Mouse (Mus musculus): ENCODE results near the gene Lrrc15. TPM values are rescaled to one million over a fixed set of nuclear protein-coding genes. Genes with fewer than 3 reads are reported as not detected.

The Lrrc15 gene
- polyA plus RNA-seq, 1 experiment from 2014 or later: 0.43 TPM

DNA sequence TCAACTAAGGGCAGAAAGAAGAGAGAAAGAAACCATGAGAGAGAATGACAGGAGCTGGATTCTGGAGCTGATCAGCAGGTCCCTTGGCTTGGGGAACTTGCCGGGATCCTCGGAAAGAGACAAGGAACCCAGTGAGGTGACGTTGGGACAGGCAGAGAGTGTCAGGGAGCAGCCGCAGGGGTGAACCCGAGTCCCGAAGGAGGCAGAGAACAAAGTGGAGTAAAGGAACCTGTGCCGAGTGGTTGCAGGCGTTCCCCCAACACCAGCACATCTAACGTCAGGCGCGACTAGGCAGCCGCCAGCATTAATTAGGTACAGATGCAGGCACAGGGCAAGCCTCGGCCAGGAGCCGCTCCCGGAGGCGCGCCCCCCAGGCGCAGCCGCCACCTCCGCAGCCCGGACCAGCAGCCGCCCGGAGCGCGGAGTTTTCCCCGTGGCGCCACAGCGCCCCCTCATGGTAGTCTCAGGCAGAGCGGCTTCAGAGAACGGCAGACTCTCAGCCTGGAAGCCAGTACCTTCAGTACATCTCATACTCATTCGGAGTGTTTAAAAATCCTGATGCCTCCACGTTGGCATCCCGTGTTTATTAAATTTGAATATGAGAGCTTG lies 46.9 kb downstream of the Lrrc15 start:
- WGBS: under 1% methylated on average over 33 of the region's 33 CpGs
- no peaks in the 10 kb centered on the region for H3K9me3 ChIP-seq (ENCODE audit: control insufficient read depth, low read length)
- H3K4me2 ChIP-seq (ENCODE audit: low read length): peak overlapping the region; percentile 58
- peaks cover 9% of the 10 kb centered on the region; the same call in 1 of the 2 replicates for H3K4me1 ChIP-seq (ENCODE audit: control insufficient read depth, insufficient read depth, low read length)
- H3K36me3 ChIP-seq (ENCODE audit: control insufficient read depth, insufficient read depth, low read length): no peaks in the 10 kb centered on the region
- H3K27me3 ChIP-seq (ENCODE audit: control insufficient read depth, insufficient read depth, low read length): peaks cover 46% of the 10 kb centered on the region
- peak overlapping the region; percentile 30 for H3K4me3 ChIP-seq (replicated peaks; ENCODE audit: low read depth, low read length)
- peak; percentile 69 for ATAC-seq (ENCODE audit: low FRiP score, low TSS enrichment)
- peak; percentile 91 for DNase-seq
- peak overlapping the region; percentile 32; the same call in 1 of the 2 replicates for H3K9ac ChIP-seq (replicated peaks; ENCODE audit: low read length)
- H3K27ac ChIP-seq (replicated peaks; ENCODE audit: low read depth, low read length): 0 out of 2 replicates have a peak overlapping the region, but pooled peaks have one; percentile 15

GRCm38 (mm10) chr16:30235577-30235976 lies 47.5 kb downstream of the Lrrc15 start:
- H3K4me2 ChIP-seq (ENCODE audit: low read length): no peak overlapping the region; the same call in 1 of the 2 replicates
- no peak for ATAC-seq (ENCODE audit: low FRiP score, low TSS enrichment)

GRCm38 (mm10) chr16:30234636-30235546 lies 48.2 kb downstream of the Lrrc15 start:
- peaks cover 46% of the 10 kb centered on the region for H3K27me3 ChIP-seq (ENCODE audit: control insufficient read depth, insufficient read depth, low read length)
- H3K9ac ChIP-seq (replicated peaks; ENCODE audit: low read length): no peak overlapping the region
- no peak for ATAC-seq (ENCODE audit: low FRiP score, low TSS enrichment)
- no peak overlapping the region for H3K4me3 ChIP-seq (replicated peaks; ENCODE audit: low read depth, low read length)
- H3K36me3 ChIP-seq (ENCODE audit: control insufficient read depth, insufficient read depth, low read length): no peaks in the 10 kb centered on the region
- H3K4me1 ChIP-seq (ENCODE audit: control insufficient read depth, insufficient read depth, low read length): peaks cover 9% of the 10 kb centered on the region; the same call in 1 of the 2 replicates
- DNase-seq: no peak
- WGBS: 56% methylated on average over 12 of the region's 12 CpGs
- H3K9me3 ChIP-seq (ENCODE audit: control insufficient read depth, low read length): no peaks in the 10 kb centered on the region
- H3K27ac ChIP-seq (replicated peaks; ENCODE audit: low read depth, low read length): no peak overlapping the region
- H3K4me2 ChIP-seq (ENCODE audit: low read length): no peak overlapping the region

More at GRCm38 (mm10) chr16:30235577-30235976, 47.5 kb downstream of the Lrrc15 start:
- no peak for DNase-seq
- Histone ChIP-seq H3K36me3 (ENCODE audit: control insufficient read depth, insufficient read depth, low read length) (no peaks in the 10 kb centered on the region), H3K4me3 (replicated peaks; ENCODE audit: low read depth, low read length) (no peak overlapping the region), H3K27ac (replicated peaks; ENCODE audit: low read depth, low read length) (0 out of 2 replicates have a peak overlapping the region, but pooled peaks have one; percentile 15), H3K9ac (replicated peaks; ENCODE audit: low read length) (no peak overlapping the region), H3K27me3 (ENCODE audit: control insufficient read depth, insufficient read depth, low read length) (peaks cover 46% of the 10 kb centered on the region), H3K4me1 (ENCODE audit: control insufficient read depth, insufficient read depth, low read length) (peaks cover 9% of the 10 kb centered on the region; the same call in 1 of the 2 replicates), H3K9me3 (ENCODE audit: control insufficient read depth, low read length) (no peaks in the 10 kb centered on the region)
- WGBS: 37% methylated on average over 2 of the region's 2 CpGs

- Histone ChIP-seq H3K4me3 (replicated peaks; ENCODE audit: low read depth, low read length) (no peak overlapping the region), H3K4me2 (ENCODE audit: low read length) (no peak overlapping the region), H3K4me1 (ENCODE audit: control insufficient read depth, insufficient read depth, low read length) (peaks cover 9% of the 10 kb centered on the region; the same call in 1 of the 2 replicates), H3K36me3 (ENCODE audit: control insufficient read depth, insufficient read depth, low read length) (no peaks in the 10 kb centered on the region), H3K27me3 (ENCODE audit: control insufficient read depth, insufficient read depth, low read length) (peaks cover 46% of the 10 kb centered on the region), H3K9me3 (ENCODE audit: control insufficient read depth, low read length) (no peaks in the 10 kb centered on the region), H3K27ac (replicated peaks; ENCODE audit: low read depth, low read length) (no peak overlapping the region), H3K9ac (replicated peaks; ENCODE audit: low read length) (no peak overlapping the region)
- 58% methylated on average over 8 of the region's 8 CpGs for WGBS
- ATAC-seq (ENCODE audit: low FRiP score, low TSS enrichment) (no peak), DNase-seq (no peak)
Observed at GRCm38 (mm10) chr16:30234077-30234476, 49.0 kb downstream of the Lrrc15 start.

DNA sequence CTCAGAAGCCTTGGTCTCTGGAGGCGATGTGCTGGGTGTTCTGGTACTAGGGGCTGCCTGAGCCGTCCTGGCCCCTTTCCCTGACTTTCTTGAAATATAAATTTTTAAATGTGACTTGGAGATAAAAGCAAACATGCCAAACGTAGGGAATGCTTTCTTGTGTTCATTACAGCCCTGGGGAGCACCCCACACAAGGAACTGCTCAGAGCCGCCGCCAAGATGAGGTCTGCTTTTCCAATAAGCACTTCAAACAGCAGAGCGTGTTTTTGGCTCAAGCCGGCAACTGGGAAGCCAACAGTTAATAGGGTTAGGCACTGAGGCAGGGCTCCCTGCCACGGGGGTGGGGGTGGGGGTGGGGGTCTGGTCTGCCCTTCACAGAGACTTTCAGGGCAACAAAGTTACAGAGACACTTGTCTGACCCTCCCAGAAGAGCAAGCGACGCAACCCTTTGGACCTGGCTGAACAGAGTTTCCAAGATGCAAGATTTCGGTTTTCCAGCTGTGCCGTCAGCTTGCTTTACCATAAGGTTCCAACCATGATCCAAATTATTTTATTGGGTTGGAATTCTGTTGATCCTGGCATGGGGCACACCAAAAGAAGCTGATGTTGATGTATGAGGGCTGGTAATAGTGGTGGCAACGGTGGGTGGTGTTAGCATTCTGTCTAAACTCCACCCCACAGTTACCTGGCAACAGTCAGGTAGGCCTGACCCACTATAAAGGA lies 51.0 kb downstream of the Lrrc15 start:
- Histone ChIP-seq H3K9ac (replicated peaks; ENCODE audit: low read length) (no peak overlapping the region), H3K4me2 (ENCODE audit: low read length) (no peak overlapping the region), H3K27me3 (ENCODE audit: control insufficient read depth, insufficient read depth, low read length) (peaks cover 36% of the 10 kb centered on the region), H3K36me3 (ENCODE audit: control insufficient read depth, insufficient read depth, low read length) (no peaks in the 10 kb centered on the region), H3K4me1 (ENCODE audit: control insufficient read depth, insufficient read depth, low read length) (peaks cover 9% of the 10 kb centered on the region; the same call in 1 of the 2 replicates), H3K9me3 (ENCODE audit: control insufficient read depth, low read length) (no peaks in the 10 kb centered on the region), H3K27ac (replicated peaks; ENCODE audit: low read depth, low read length) (no peak overlapping the region), H3K4me3 (replicated peaks; ENCODE audit: low read depth, low read length) (no peak overlapping the region)
- WGBS: 29% methylated on average over 13 of the region's 13 CpGs
- ATAC-seq (ENCODE audit: low FRiP score, low TSS enrichment): no peak
- DNase-seq: no peak

DNA sequence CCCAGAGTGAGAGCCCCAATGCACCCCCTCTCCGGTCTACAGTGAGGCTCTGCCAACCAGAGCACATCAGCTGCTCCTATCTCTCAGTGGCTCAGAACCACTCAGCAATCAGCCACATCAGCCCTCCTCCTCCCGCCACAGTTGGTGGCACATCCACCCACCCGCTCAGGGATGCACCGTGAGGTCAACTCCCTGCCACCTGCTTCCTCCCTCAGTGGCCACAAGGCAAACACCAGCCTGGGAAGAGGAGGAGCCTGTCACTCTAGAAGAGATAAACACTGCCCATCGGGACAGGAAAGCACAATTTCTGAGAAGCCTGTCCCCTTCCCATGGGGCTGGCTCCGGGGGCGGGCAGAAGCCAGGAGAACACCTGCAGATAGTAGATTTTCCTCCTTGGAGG lies 55.7 kb downstream of the Lrrc15 start:
- DNase-seq (no peak), ATAC-seq (ENCODE audit: low FRiP score, low TSS enrichment) (no peak)
- no peak overlapping the region for H3K4me2 ChIP-seq (ENCODE audit: low read length)
- H3K9me3 ChIP-seq (ENCODE audit: control insufficient read depth, low read length): no peaks in the 10 kb centered on the region
- no peaks in the 10 kb centered on the region for H3K4me1 ChIP-seq (ENCODE audit: control insufficient read depth, insufficient read depth, low read length)
- H3K27me3 ChIP-seq (ENCODE audit: control insufficient read depth, insufficient read depth, low read length): peaks cover 5% of the 10 kb centered on the region; the same call in 1 of the 2 replicates
- H3K4me3 ChIP-seq (replicated peaks; ENCODE audit: low read depth, low read length): no peak overlapping the region
- 61% methylated on average over 7 of the region's 7 CpGs for WGBS
- no peak overlapping the region for H3K27ac ChIP-seq (replicated peaks; ENCODE audit: low read depth, low read length)
- no peak overlapping the region for H3K9ac ChIP-seq (replicated peaks; ENCODE audit: low read length)
- no peaks in the 10 kb centered on the region for H3K36me3 ChIP-seq (ENCODE audit: control insufficient read depth, insufficient read depth, low read length)

DNA sequence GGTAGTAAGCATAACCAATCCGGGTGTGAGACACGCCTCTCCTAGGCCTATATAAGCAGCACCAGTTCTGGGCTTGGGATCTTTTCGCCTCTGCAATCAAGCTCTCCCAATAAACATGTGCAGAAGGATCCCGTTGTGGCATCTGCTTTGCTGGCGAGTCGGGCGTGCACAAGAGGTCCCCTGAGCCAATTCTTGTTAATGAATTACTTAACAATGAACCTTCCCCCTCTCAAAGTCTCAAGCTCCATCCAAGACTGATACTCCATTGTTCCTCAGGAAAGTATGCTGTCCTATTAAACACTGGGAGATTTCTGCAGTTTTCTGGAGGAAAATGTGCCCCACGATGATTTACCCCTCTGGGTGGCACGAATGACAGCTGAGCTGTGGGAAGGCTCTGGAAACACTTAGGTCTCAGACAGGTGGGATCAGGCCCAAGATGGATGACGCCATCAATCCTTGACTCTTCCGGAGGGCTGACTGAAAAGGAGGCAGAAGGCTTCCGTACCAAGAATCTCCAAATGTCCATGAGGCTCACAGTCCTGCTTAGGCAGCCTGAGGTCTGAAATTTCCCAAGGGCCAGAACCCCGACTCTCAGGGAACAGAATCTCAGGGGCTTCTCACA lies 61.8 kb downstream of the Lrrc15 start:
- ATAC-seq (ENCODE audit: low FRiP score, low TSS enrichment) (no peak), DNase-seq (no peak)
- H3K9me3 ChIP-seq (ENCODE audit: control insufficient read depth, low read length): no peaks in the 10 kb centered on the region
- H3K4me1 ChIP-seq (ENCODE audit: control insufficient read depth, insufficient read depth, low read length): no peaks in the 10 kb centered on the region
- 89% methylated on average over 12 of the region's 13 CpGs for WGBS
- no peak overlapping the region for H3K4me3 ChIP-seq (replicated peaks; ENCODE audit: low read depth, low read length)
- H3K36me3 ChIP-seq (ENCODE audit: control insufficient read depth, insufficient read depth, low read length): no peaks in the 10 kb centered on the region
- H3K27ac ChIP-seq (replicated peaks; ENCODE audit: low read depth, low read length): no peak overlapping the region
- peaks cover 15% of the 10 kb centered on the region; the same call in 1 of the 2 replicates for H3K27me3 ChIP-seq (ENCODE audit: control insufficient read depth, insufficient read depth, low read length)
- no peak overlapping the region for H3K4me2 ChIP-seq (ENCODE audit: low read length)
- no peak overlapping the region for H3K9ac ChIP-seq (replicated peaks; ENCODE audit: low read length)
